Mouse (Mus musculus) intestine, embryonic 15.5 days (tissue): ENCODE data around the gene Tmco4. TPM values are rescaled to one million over a fixed set of nuclear protein-coding genes. Genes with fewer than 3 reads are reported as not detected.

Experiments used
- ATAC-seq: fragments of 200-750 bp; cut with Nextera tagmentation; 2 replicates; pipeline ENCODE4 v1.8.0; 2017; ENCODE audit warnings: moderate TSS enrichment, moderate library complexity
- H3K27ac ChIP-seq: fragments of 300-500 bp; sonication (generic); 2 replicates; pipeline ENCODE4 v1.5.1; 2015; ENCODE audit warnings: mild to moderate bottlenecking, inconsistent platforms
- H3K27me3 ChIP-seq: fragments of 300-500 bp; sonication (generic); replicated peaks from 2 replicates; pipeline ENCODE4 v1.6.1; 2015; ENCODE audit warnings: inconsistent platforms
- H3K36me3 ChIP-seq: fragments of 300-500 bp; sonication (generic); 2 replicates; pipeline ENCODE4 v1.6.1; 2015; ENCODE audit warnings: inconsistent platforms
- H3K4me1 ChIP-seq: fragments of 300-500 bp; sonication (generic); replicated peaks from 2 replicates; pipeline ENCODE4 v1.6.1; 2015; ENCODE audit warnings: inconsistent platforms
- H3K4me2 ChIP-seq: fragments of 300-500 bp; sonication (generic); replicated peaks from 2 replicates; pipeline ENCODE4 v1.6.1; 2015; ENCODE audit warnings: mild to moderate bottlenecking, inconsistent platforms
- H3K4me3 ChIP-seq: fragments of 300-500 bp; sonication (generic); replicated peaks from 2 replicates; pipeline ENCODE4 v1.5.1; 2015; ENCODE audit warnings: inconsistent platforms
- H3K9ac ChIP-seq: fragments of 300-500 bp; sonication (generic); 2 replicates; pipeline ENCODE4 v1.6.1; 2015; ENCODE audit warnings: inconsistent platforms
- H3K9me3 ChIP-seq: fragments of 300-500 bp; sonication (generic); 2 replicates; pipeline ENCODE4 v1.6.1; 2016; ENCODE audit warnings: inconsistent platforms
- WGBS: fragments of 180-500 bp; shearing (Covaris S2); methylation state at CpG from one replicate; pipeline ENCODE4 v1.1.7; 2015; 5-methylcytosine and 5-hydroxymethylcytosine counted together
- polyA plus RNA-seq: library from polyadenylated mRNA; unstranded; fragments of >200 nt; fragmentation: Nextera tagmentation; extraction: Ambion mirVana; gene quantifications from 2 replicates; pipeline ENCODE4 v1.2.1, GENCODE M21; 2015

Gene Tmco4
- polyA plus RNA-seq, 1 experiment from 2014 or later = 14.1 TPM

- 68% methylated on average over 6 of the region's 6 CpGs for WGBS
- no peak overlapping the region for H3K27ac ChIP-seq
- no peaks in the 10 kb centered on the region for H3K9me3 ChIP-seq
- no peak overlapping the region for H3K4me3 ChIP-seq
- H3K36me3 ChIP-seq = no peaks in the 10 kb centered on the region
- no peaks in the 10 kb centered on the region for H3K27me3 ChIP-seq
- no peak overlapping the region for H3K4me2 ChIP-seq
- no peak overlapping the region for H3K9ac ChIP-seq
- H3K4me1 ChIP-seq = peaks cover 8% of the 10 kb centered on the region
- ATAC-seq = no peak
Observed at GRCm38 (mm10) chr4:138976046-138976445, 3.4 kb downstream of the Tmco4 start.

- H3K4me2 ChIP-seq = no peak overlapping the region
- H3K9me3 ChIP-seq = no peaks in the 10 kb centered on the region
- no peaks in the 10 kb centered on the region; the same call in none of the 2 replicates for H3K4me1 ChIP-seq
- ATAC-seq = no peak
- H3K27ac ChIP-seq = no peak overlapping the region
- H3K36me3 ChIP-seq = no peaks in the 10 kb centered on the region
- H3K27me3 ChIP-seq = no peaks in the 10 kb centered on the region
- no peak overlapping the region for H3K4me3 ChIP-seq
- 81% methylated on average over 8 of the region's 8 CpGs for WGBS
- no peak overlapping the region for H3K9ac ChIP-seq
Observed at GRCm38 (mm10) chr4:138980021-138980420, 7.3 kb downstream of the Tmco4 start.

GRCm38 (mm10) chr4:138980771-138981420 lies 8.2 kb downstream of the Tmco4 start:
- Histone ChIP-seq H3K9me3 (no peaks in the 10 kb centered on the region), H3K4me3 (no peak overlapping the region), H3K27ac (no peak overlapping the region), H3K4me1 (no peaks in the 10 kb centered on the region; the same call in none of the 2 replicates), H3K4me2 (peak overlapping the region; percentile 5; the same call in 1 of the 2 replicates), H3K27me3 (no peaks in the 10 kb centered on the region), H3K9ac (no peak overlapping the region), H3K36me3 (no peaks in the 10 kb centered on the region)
- WGBS = 28% methylated on average over 12 of the region's 12 CpGs
- no peak for ATAC-seq

GRCm38 (mm10) chr4:138983422-138983821 lies 10.7 kb downstream of the Tmco4 start:
- Histone ChIP-seq H3K36me3 (no peaks in the 10 kb centered on the region), H3K9me3 (no peaks in the 10 kb centered on the region), H3K27me3 (no peaks in the 10 kb centered on the region), H3K4me2 (0 out of 2 replicates have a peak overlapping the region, but pooled peaks have one; percentile 33), H3K4me3 (no peak overlapping the region), H3K9ac (no peak overlapping the region), H3K4me1 (peaks cover 4% of the 10 kb centered on the region), H3K27ac (peak overlapping the region; percentile 76)
- WGBS = 52% methylated on average over 3 of the region's 3 CpGs
- ATAC-seq = peak; percentile 72

- Histone ChIP-seq H3K27me3 (no peaks in the 10 kb centered on the region), H3K4me3 (no peak overlapping the region), H3K27ac (no peak overlapping the region), H3K4me1 (peaks cover 4% of the 10 kb centered on the region), H3K36me3 (no peaks in the 10 kb centered on the region), H3K9ac (no peak overlapping the region), H3K4me2 (no peak overlapping the region), H3K9me3 (no peaks in the 10 kb centered on the region)
- WGBS = 73% methylated on average over 7 of the region's 7 CpGs
- no peak for ATAC-seq
Observed at GRCm38 (mm10) chr4:138984744-138985143, 12.1 kb downstream of the Tmco4 start.

GRCm38 (mm10) chr4:138986280-138986679 lies 13.6 kb downstream of the Tmco4 start:
- WGBS = 62% methylated on average over 5 of the region's 5 CpGs
- Histone ChIP-seq H3K27ac (no peak overlapping the region), H3K36me3 (no peaks in the 10 kb centered on the region), H3K4me3 (no peak overlapping the region), H3K9me3 (no peaks in the 10 kb centered on the region), H3K9ac (no peak overlapping the region), H3K4me2 (no peak overlapping the region), H3K4me1 (peaks cover 4% of the 10 kb centered on the region), H3K27me3 (no peaks in the 10 kb centered on the region)
- ATAC-seq = peak; percentile 60; the same call in 1 of the 2 replicates

- H3K4me1 ChIP-seq = no peaks in the 10 kb centered on the region
- no peaks in the 10 kb centered on the region for H3K9me3 ChIP-seq
- H3K27ac ChIP-seq = no peak overlapping the region
- no peak overlapping the region for H3K4me2 ChIP-seq
- peak; percentile 42 for ATAC-seq
- H3K9ac ChIP-seq = no peak overlapping the region
- H3K4me3 ChIP-seq = no peak overlapping the region
- H3K36me3 ChIP-seq = no peaks in the 10 kb centered on the region
- 59% methylated on average over 3 of the region's 3 CpGs for WGBS
- no peaks in the 10 kb centered on the region for H3K27me3 ChIP-seq
Observed at GRCm38 (mm10) chr4:138994389-138994788, 21.7 kb downstream of the Tmco4 start.

GRCm38 (mm10) chr4:138996410-138996809 lies 23.7 kb downstream of the Tmco4 start:
- no peaks in the 10 kb centered on the region for H3K9me3 ChIP-seq
- H3K27me3 ChIP-seq = no peaks in the 10 kb centered on the region
- no peak overlapping the region for H3K4me3 ChIP-seq
- H3K9ac ChIP-seq = no peak overlapping the region
- ATAC-seq = no peak
- no peaks in the 10 kb centered on the region for H3K36me3 ChIP-seq
- WGBS = 77% methylated on average over 5 of the region's 5 CpGs
- no peak overlapping the region for H3K27ac ChIP-seq
- H3K4me2 ChIP-seq = no peak overlapping the region
- H3K4me1 ChIP-seq = peaks cover 9% of the 10 kb centered on the region; the same call in 1 of the 2 replicates

GRCm38 (mm10) chr4:138997121-138997520 lies 24.4 kb downstream of the Tmco4 start:
- Histone ChIP-seq H3K9ac (no peak overlapping the region), H3K4me3 (no peak overlapping the region), H3K4me1 (peaks cover 9% of the 10 kb centered on the region; the same call in 1 of the 2 replicates), H3K4me2 (no peak overlapping the region), H3K9me3 (no peaks in the 10 kb centered on the region), H3K27ac (no peak overlapping the region), H3K27me3 (no peaks in the 10 kb centered on the region), H3K36me3 (no peaks in the 10 kb centered on the region)
- ATAC-seq = no peak
- 82% methylated on average over 4 of the region's 4 CpGs for WGBS

- Histone ChIP-seq H3K9me3 (no peaks in the 10 kb centered on the region), H3K36me3 (no peaks in the 10 kb centered on the region), H3K4me2 (no peak overlapping the region), H3K4me3 (no peak overlapping the region), H3K27ac (no peak overlapping the region), H3K9ac (no peak overlapping the region), H3K4me1 (peaks cover 9% of the 10 kb centered on the region; the same call in 1 of the 2 replicates), H3K27me3 (no peaks in the 10 kb centered on the region)
- WGBS = 63% methylated on average over 11 of the region's 11 CpGs
- peak; percentile 46; the same call in 1 of the 2 replicates for ATAC-seq
Observed at GRCm38 (mm10) chr4:138998611-138999010, 25.9 kb downstream of the Tmco4 start.

GRCm38 (mm10) chr4:139001026-139001425 lies 28.3 kb downstream of the Tmco4 start:
- H3K4me3 ChIP-seq = no peak overlapping the region
- H3K4me2 ChIP-seq = no peak overlapping the region
- no peak overlapping the region for H3K27ac ChIP-seq
- no peak overlapping the region for H3K9ac ChIP-seq
- no peaks in the 10 kb centered on the region for H3K36me3 ChIP-seq
- peaks cover 9% of the 10 kb centered on the region; the same call in 1 of the 2 replicates for H3K4me1 ChIP-seq
- no peaks in the 10 kb centered on the region for H3K27me3 ChIP-seq
- WGBS = 60% methylated on average over 2 of the region's 2 CpGs
- ATAC-seq = no peak
- no peaks in the 10 kb centered on the region for H3K9me3 ChIP-seq

GRCm38 (mm10) chr4:139001433-139001832 lies 28.7 kb downstream of the Tmco4 start:
- Histone ChIP-seq H3K4me2 (no peak overlapping the region), H3K27ac (no peak overlapping the region), H3K9me3 (no peaks in the 10 kb centered on the region), H3K4me3 (no peak overlapping the region), H3K9ac (no peak overlapping the region), H3K36me3 (no peaks in the 10 kb centered on the region), H3K27me3 (no peaks in the 10 kb centered on the region), H3K4me1 (peaks cover 9% of the 10 kb centered on the region; the same call in 1 of the 2 replicates)
- 12% methylated on average over 6 of the region's 6 CpGs for WGBS
- no peak for ATAC-seq

GRCm38 (mm10) chr4:139004067-139004466 lies 31.4 kb downstream of the Tmco4 start:
- H3K36me3 ChIP-seq = no peaks in the 10 kb centered on the region
- H3K9me3 ChIP-seq = no peaks in the 10 kb centered on the region
- peak overlapping the region; percentile 66 for H3K27ac ChIP-seq
- no peaks in the 10 kb centered on the region for H3K27me3 ChIP-seq
- H3K4me3 ChIP-seq = no peak overlapping the region
- 64% methylated on average over 8 of the region's 8 CpGs for whole genome bisulfite sequencing
- H3K4me2 ChIP-seq = no peak overlapping the region
- peak; percentile 65 for ATAC-seq
- H3K9ac ChIP-seq = no peak overlapping the region
- H3K4me1 ChIP-seq = peaks cover 16% of the 10 kb centered on the region; the same call in 1 of the 2 replicates
